Mouse (Mus musculus): ENCODE data around the gene Yjefn3.

- TF ChIP-seq CTCF (IDR thresholded peaks at IDR 0.05; ENCODE audit: control insufficient read depth, insufficient read depth, insufficient replicate concordance, low read depth, low read length) (no peak), POLR2A (IDR thresholded peaks at IDR 0.05; ENCODE audit: control insufficient read depth, low read depth, low read length) (no peak)
Observed at GRCm38 (mm10) chr8:69874654-69875053, 27.9 kb downstream of the Yjefn3 start.

All from testis, adult 2 months (tissue).